9 mouse cellular contexts compared by ENCODE assay signal in genomic region chr17:5007156-5007658, GRCm38 (mm10). TPM values are rescaled to one million over a fixed set of nuclear protein-coding genes. Genes with fewer than 3 reads are reported as not detected.
A peak's percentile ranks its signal among the peaks of the same experiment; 100 is the strongest.
DNase-seq lines count a peak whose midpoint lies in the region; ATAC-seq and TF ChIP-seq lines count a peak whose summit lies in the region.
"Had no signal": no experiment of that assay in that cellular context is flagged by ENCODE, and none has a peak within 500 bp of the region (broad histone marks: within the 10 kb centered on the region; RNA-seq: fewer than 3 reads in every experiment).

No protein-coding gene starts in this region.

- peak; percentile 78 for ATAC-seq in forebrain, embryonic 12.5 days (ENCODE audit: low FRiP score)
- peak; percentile 94 for ATAC-seq in inflammation-experienced regulatory T-cells, adult 6 months
- ATAC-seq in lung, postnatal 0 days = peak; percentile 64
- ATAC-seq: Patski had no signal

- peaks cover 77% of the 10 kb centered on the region for H3K4me1 ChIP-seq in forebrain, embryonic 12.5 days
- peaks cover 35% of the 10 kb centered on the region for H3K4me1 ChIP-seq in lung, postnatal 0 days (ENCODE audit: insufficient read depth, low read depth, low read length)

- peak overlapping the region; percentile 41 for H3K4me2 ChIP-seq in forebrain, embryonic 12.5 days
- H3K4me2 ChIP-seq in lung, postnatal 0 days (replicated peaks; ENCODE audit: low read depth, low read length) = peak overlapping the region; percentile 42

- H3K36me3 ChIP-seq in forebrain, embryonic 12.5 days (replicated peaks) = no peaks in the 10 kb centered on the region
- H3K36me3 ChIP-seq in lung, postnatal 0 days (ENCODE audit: insufficient read depth, low read length) = no peaks in the 10 kb centered on the region

- TF ChIP-seq CTCF in lung, postnatal 0 days (IDR thresholded peaks at IDR 0.05) = no peak

- H3K9ac ChIP-seq in forebrain, embryonic 12.5 days = no peak overlapping the region
- no peak overlapping the region for H3K9ac ChIP-seq in lung, postnatal 0 days (replicated peaks; ENCODE audit: low read depth)

- WGBS in forebrain, embryonic 12.5 days = 5% methylated on average over 15 of the region's 15 CpGs
- WGBS in lung, postnatal 0 days = 17% methylated on average over 15 of the region's 15 CpGs

- 0 out of 2 replicates have a peak overlapping the region, but pooled peaks have one; percentile 25 for H3K27ac ChIP-seq in forebrain, embryonic 12.5 days
- 0 out of 2 replicates have a peak overlapping the region, but pooled peaks have one; percentile 26 for H3K27ac ChIP-seq in lung, postnatal 0 days (ENCODE audit: low read length)

- H3K27me3 ChIP-seq in forebrain, embryonic 12.5 days = peaks cover 44% of the 10 kb centered on the region
- no peaks in the 10 kb centered on the region for H3K27me3 ChIP-seq in lung, postnatal 0 days (replicated peaks; ENCODE audit: insufficient read depth, low read length)
- H3K27me3 ChIP-seq: Patski had no signal

- no peak overlapping the region for H3K4me3 ChIP-seq in forebrain, embryonic 12.5 days (replicated peaks)
- H3K4me3 ChIP-seq in lung, postnatal 0 days (ENCODE audit: low read depth, low read length) = no peak overlapping the region

- TF ChIP-seq EP300 in lung, postnatal 0 days (IDR thresholded peaks at IDR 0.05) = 0 out of 2 replicates have a peak, but pooled peaks have one; percentile 28

- peak; percentile 61 for DNase-seq in embryo, embryonic 10 days (ENCODE audit: low spot score)
- DNase-seq in embryo, embryonic 9.5 days (ENCODE audit: extremely low spot score) = no peak
- peak; percentile 80 for DNase-seq in lung, postnatal 0 days (ENCODE audit: low spot score)
- peak; percentile 55 for DNase-seq in spleen, adult 12 weeks (ENCODE audit: low spot score)
- DNase-seq in right cerebral cortex, postnatal 4 days = no peak
- no peak for DNase-seq in cerebellum, adult 18-20 months

- H3K9me3 ChIP-seq in forebrain, embryonic 12.5 days = no peaks in the 10 kb centered on the region
- H3K9me3 ChIP-seq in lung, postnatal 0 days (ENCODE audit: low read length) = no peaks in the 10 kb centered on the region

RNA-seq across cellular contexts. Expression of gene Arid1b, which starts 13.1 kb away (rescaled TPM):
- polyA plus RNA-seq in forebrain, embryonic 12.5 days (2016; fragmentation: Nextera tagmentation; extraction: Ambion mirVana) = 17.4 and 17.7 TPM in 2 replicates
- polyA plus RNA-seq in inflammation-experienced regulatory T-cells, adult 6 months (2017; shearing (Covaris generic)) = 10 to 100 TPM; 11.1 to 14.1 (median 12.2) TPM
- polyA plus RNA-seq in lung, postnatal 0 days (2015; fragmentation: Nextera tagmentation; extraction: Ambion mirVana) = 7.2 and 8.8 TPM in 2 replicates

Comparison
In these comparisons a context has a peak if more than half of its experiments do, and no peak if none do; other contexts are left out.
1. DNase-seq: peak in embryo, embryonic 10 days (single experiment), lung, postnatal 0 days (single experiment) and spleen, adult 12 weeks (single experiment); none in embryo, embryonic 9.5 days (single experiment), right cerebral cortex, postnatal 4 days (single experiment) and cerebellum, adult 18-20 months (0 of 2).
2. Peak in every context shown above with its lines, with median percentiles within 50 percentile points of each other: ATAC-seq.